Mouse (Mus musculus): Measurements from ENCODE around the gene Rflna. TPM values are rescaled to one million over a fixed set of nuclear protein-coding genes. Genes with fewer than 3 reads are reported as not detected.

The Rflna gene
- polyA plus RNA-seq, 1 experiment from 2014 or later: 2.2 TPM

- H3K4me3 ChIP-seq (replicated peaks): peak overlapping the region; percentile 20
- peaks cover 52% of the 10 kb centered on the region for H3K4me1 ChIP-seq (replicated peaks)
- no peak overlapping the region for H3K9ac ChIP-seq
- H3K27me3 ChIP-seq (replicated peaks): no peaks in the 10 kb centered on the region
- peak overlapping the region; percentile 84 for H3K27ac ChIP-seq
- H3K4me2 ChIP-seq (replicated peaks): peak overlapping the region; percentile 54
- peaks cover 9% of the 10 kb centered on the region; the same call in 1 of the 2 replicates for H3K36me3 ChIP-seq
- ATAC-seq: peak; percentile 40
- no peaks in the 10 kb centered on the region for H3K9me3 ChIP-seq
- WGBS: 18% methylated on average over 19 of the region's 19 CpGs
Measured at GRCm38 (mm10) chr5:125056696-125057554, 53.9 kb downstream of the Rflna start.

GRCm38 (mm10) chr5:125057555-125058266 is 54.7 kb downstream of the Rflna start:
- Histone ChIP-seq H3K36me3 (peaks cover 9% of the 10 kb centered on the region; the same call in 1 of the 2 replicates), H3K4me2 (replicated peaks) (peak overlapping the region; percentile 54), H3K4me3 (replicated peaks) (peak overlapping the region; percentile 20), H3K9ac (peak overlapping the region; percentile 23), H3K27ac (peak overlapping the region; percentile 84), H3K27me3 (replicated peaks) (no peaks in the 10 kb centered on the region), H3K4me1 (replicated peaks) (peaks cover 52% of the 10 kb centered on the region), H3K9me3 (no peaks in the 10 kb centered on the region)
- WGBS: 30% methylated on average over 29 of the region's 29 CpGs
- peak; percentile 51 for ATAC-seq

GRCm38 (mm10) chr5:125058267-125058668 is 55.2 kb downstream of the Rflna start:
- Histone ChIP-seq H3K4me3 (replicated peaks) (peak overlapping the region; percentile 20), H3K9ac (peak overlapping the region; percentile 23), H3K9me3 (no peaks in the 10 kb centered on the region), H3K4me1 (replicated peaks) (peaks cover 50% of the 10 kb centered on the region), H3K27me3 (replicated peaks) (no peaks in the 10 kb centered on the region), H3K36me3 (peaks cover 9% of the 10 kb centered on the region; the same call in 1 of the 2 replicates), H3K27ac (peak overlapping the region; percentile 84), H3K4me2 (replicated peaks) (peak overlapping the region; percentile 54)
- WGBS: 8% methylated on average over 29 of the region's 29 CpGs
- ATAC-seq: peak; percentile 40

Other genes with a start within 250 kb of the Rflna start
- gene Ccdc92, start 140.8 kb upstream of the Rflna start, polyA plus RNA-seq (2015; fragmentation: Nextera tagmentation; extraction: Ambion mirVana): 6.4 and 6.6 TPM in 2 replicates
- 77.1 and 77.4 TPM in 2 replicates for gene Zfp664, start 140.5 kb upstream of the Rflna start, polyA plus RNA-seq (2015; fragmentation: Nextera tagmentation; extraction: Ambion mirVana)
- 19.9 and 20.0 TPM in 2 replicates for gene Ncor2, start 176.0 kb downstream of the Rflna start, polyA plus RNA-seq (2015; fragmentation: Nextera tagmentation; extraction: Ambion mirVana)